Mouse (Mus musculus): ENCODE measurements around the gene Trp53rkb. TPM values are rescaled to one million over a fixed set of nuclear protein-coding genes. Genes with fewer than 3 reads are reported as not detected.

Gene Trp53rkb
- polyA plus RNA-seq, 2 experiments, result 7.7 to 10.8 TPM

DNA sequence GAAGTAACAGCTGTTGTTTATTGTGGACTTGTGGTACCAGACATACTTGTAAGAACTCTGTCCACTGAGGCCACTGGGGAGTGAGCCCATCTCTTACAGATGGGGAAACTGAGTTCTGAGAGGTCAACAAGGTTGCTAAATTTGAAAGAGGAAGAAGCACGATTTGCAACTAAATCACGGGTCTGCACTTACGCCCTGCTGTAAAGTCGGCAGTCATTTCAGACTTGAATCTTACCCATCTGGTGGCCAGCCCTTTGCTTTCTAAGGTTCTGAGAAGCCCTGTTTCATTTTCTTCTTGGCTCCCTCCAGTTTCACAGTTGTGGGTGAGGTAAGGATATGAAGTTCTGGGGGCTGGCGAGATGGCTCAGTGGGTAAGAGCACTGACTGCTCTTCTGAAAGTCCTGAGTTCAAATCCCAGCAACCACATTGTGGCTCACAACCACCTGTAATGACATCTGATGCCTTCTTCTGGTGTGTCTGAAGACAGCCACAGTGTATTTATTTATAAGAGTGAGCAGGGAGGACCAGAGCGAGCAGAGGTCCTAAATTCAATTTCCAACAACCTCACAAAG is 41.6 kb upstream of the Trp53rkb start:
- H3K4me2 ChIP-seq (replicated peaks; ENCODE audit: low read depth, low read length, severe bottlenecking), result no peak overlapping the region
- H3K4me3 ChIP-seq (replicated peaks; ENCODE audit: low read length), result no peak overlapping the region
- H3K9ac ChIP-seq (ENCODE audit: low read depth, low read length, severe bottlenecking), result no peak overlapping the region
- H3K4me1 ChIP-seq (ENCODE audit: control insufficient read depth, insufficient read depth, low read length), result no peaks in the 10 kb centered on the region
- no peaks in the 10 kb centered on the region for H3K27me3 ChIP-seq (ENCODE audit: control insufficient read depth, insufficient read depth, low read length)
- no peak for ATAC-seq (ENCODE audit: low FRiP score, low read depth)
- no peak for TF ChIP-seq POLR2A (IDR thresholded peaks at IDR 0.05; ENCODE audit: borderline replicate concordance, extremely low read depth, insufficient read depth, insufficient read length)
- no peaks in the 10 kb centered on the region for H3K36me3 ChIP-seq (ENCODE audit: control insufficient read depth, insufficient read depth, low read length)
- 73% methylated on average over 6 of the region's 6 CpGs for WGBS
- H3K27ac ChIP-seq (replicated peaks; ENCODE audit: low read depth, low read length), result no peak overlapping the region
- H3K9me3 ChIP-seq (ENCODE audit: control insufficient read depth, low read length), result no peaks in the 10 kb centered on the region
- DNase-seq (ENCODE audit: low spot score), result no peak

DNA sequence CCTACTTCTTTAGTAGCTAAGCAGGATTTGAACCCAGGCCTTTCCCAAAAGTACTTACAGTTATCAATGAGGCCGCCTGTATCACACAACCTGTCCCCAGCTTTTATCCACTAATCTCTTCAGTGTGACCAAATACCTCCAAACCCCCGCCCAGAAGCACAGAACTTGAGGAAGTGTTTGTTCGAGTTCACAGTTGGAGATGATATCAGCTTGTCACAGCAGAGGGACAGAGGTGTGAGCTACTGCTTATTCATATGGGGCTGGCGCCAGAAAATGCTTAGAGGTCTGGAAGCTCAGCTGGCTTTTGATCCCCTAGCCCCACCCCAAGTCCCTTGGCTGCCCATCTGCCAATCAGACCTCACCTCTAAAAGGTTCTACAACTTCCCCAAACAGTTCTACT is 38.1 kb upstream of the Trp53rkb start:
- ATAC-seq (ENCODE audit: low FRiP score, low read depth), result no peak
- Histone ChIP-seq H3K27ac (replicated peaks; ENCODE audit: low read depth, low read length) (no peak overlapping the region), H3K4me2 (replicated peaks; ENCODE audit: low read depth, low read length, severe bottlenecking) (no peak overlapping the region), H3K27me3 (ENCODE audit: control insufficient read depth, insufficient read depth, low read length) (no peaks in the 10 kb centered on the region), H3K9ac (ENCODE audit: low read depth, low read length, severe bottlenecking) (no peak overlapping the region), H3K4me1 (ENCODE audit: control insufficient read depth, insufficient read depth, low read length) (no peaks in the 10 kb centered on the region), H3K9me3 (ENCODE audit: control insufficient read depth, low read length) (no peaks in the 10 kb centered on the region), H3K36me3 (ENCODE audit: control insufficient read depth, insufficient read depth, low read length) (no peaks in the 10 kb centered on the region), H3K4me3 (replicated peaks; ENCODE audit: low read length) (no peak overlapping the region)
- 57% methylated on average over 4 of the region's 4 CpGs for WGBS
- no peak for TF ChIP-seq POLR2A (IDR thresholded peaks at IDR 0.05; ENCODE audit: borderline replicate concordance, extremely low read depth, insufficient read depth, insufficient read length)
- DNase-seq (ENCODE audit: low spot score), result no peak

DNA sequence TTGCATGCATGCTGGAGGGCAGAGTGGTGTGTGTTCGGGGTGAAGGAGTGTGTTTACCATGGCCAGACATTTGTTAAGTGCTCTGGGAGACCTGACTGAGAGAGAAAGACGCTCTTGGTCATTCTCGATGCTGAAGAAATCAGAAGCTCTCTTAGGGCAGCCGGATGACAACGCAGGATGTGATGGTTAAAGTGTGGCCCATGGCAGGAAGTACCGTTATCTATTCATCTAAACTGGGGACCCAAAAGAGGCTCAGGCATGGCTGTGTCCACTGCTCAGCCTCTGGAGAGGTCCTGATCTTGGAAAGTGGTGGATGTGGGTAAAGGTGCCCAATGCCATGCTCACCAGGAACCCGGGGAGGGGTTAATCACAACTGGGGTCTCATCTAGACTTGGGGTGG is 37.6 kb upstream of the Trp53rkb start:
- ATAC-seq (ENCODE audit: low FRiP score, low read depth) (no peak), DNase-seq (ENCODE audit: low spot score) (no peak)
- Histone ChIP-seq H3K9me3 (ENCODE audit: control insufficient read depth, low read length) (no peaks in the 10 kb centered on the region), H3K27ac (replicated peaks; ENCODE audit: low read depth, low read length) (no peak overlapping the region), H3K4me3 (replicated peaks; ENCODE audit: low read length) (no peak overlapping the region), H3K27me3 (ENCODE audit: control insufficient read depth, insufficient read depth, low read length) (no peaks in the 10 kb centered on the region), H3K4me2 (replicated peaks; ENCODE audit: low read depth, low read length, severe bottlenecking) (no peak overlapping the region), H3K9ac (ENCODE audit: low read depth, low read length, severe bottlenecking) (no peak overlapping the region), H3K36me3 (ENCODE audit: control insufficient read depth, insufficient read depth, low read length) (no peaks in the 10 kb centered on the region), H3K4me1 (ENCODE audit: control insufficient read depth, insufficient read depth, low read length) (no peaks in the 10 kb centered on the region)
- 87% methylated on average over 7 of the region's 7 CpGs for WGBS
- TF ChIP-seq POLR2A (IDR thresholded peaks at IDR 0.05; ENCODE audit: borderline replicate concordance, extremely low read depth, insufficient read depth, insufficient read length), result no peak

DNA sequence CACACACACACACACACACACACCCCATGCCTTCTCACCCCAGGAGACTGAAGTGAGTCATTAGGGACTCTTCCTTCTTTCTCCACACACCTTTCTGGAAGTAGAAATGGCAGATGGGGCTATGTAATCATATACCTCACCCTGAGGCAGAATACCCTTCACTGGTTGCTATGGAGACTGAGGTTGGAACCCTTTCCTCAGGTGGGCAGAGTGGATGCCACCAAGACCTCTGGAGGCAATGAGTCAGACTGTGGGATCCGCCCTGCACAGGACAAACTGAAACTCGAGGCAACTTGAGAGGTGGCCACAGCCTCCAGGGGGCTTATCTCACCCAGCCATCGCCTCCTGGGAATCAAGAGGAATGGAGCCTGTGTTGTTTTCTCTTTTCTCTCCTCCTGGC is 34.4 kb upstream of the Trp53rkb start:
- no peak overlapping the region for H3K9ac ChIP-seq (ENCODE audit: low read depth, low read length, severe bottlenecking)
- H3K9me3 ChIP-seq (ENCODE audit: control insufficient read depth, low read length), result no peaks in the 10 kb centered on the region
- 24% methylated on average over 3 of the region's 3 CpGs for WGBS
- H3K36me3 ChIP-seq (ENCODE audit: control insufficient read depth, insufficient read depth, low read length), result no peaks in the 10 kb centered on the region
- no peaks in the 10 kb centered on the region for H3K27me3 ChIP-seq (ENCODE audit: control insufficient read depth, insufficient read depth, low read length)
- TF ChIP-seq POLR2A (IDR thresholded peaks at IDR 0.05; ENCODE audit: borderline replicate concordance, extremely low read depth, insufficient read depth, insufficient read length), result no peak
- no peak overlapping the region for H3K4me3 ChIP-seq (replicated peaks; ENCODE audit: low read length)
- no peak for DNase-seq (ENCODE audit: low spot score)
- no peak overlapping the region for H3K4me2 ChIP-seq (replicated peaks; ENCODE audit: low read depth, low read length, severe bottlenecking)
- ATAC-seq (ENCODE audit: low FRiP score, low read depth), result no peak
- H3K4me1 ChIP-seq (ENCODE audit: control insufficient read depth, insufficient read depth, low read length), result no peaks in the 10 kb centered on the region
- H3K27ac ChIP-seq (replicated peaks; ENCODE audit: low read depth, low read length), result no peak overlapping the region

DNA sequence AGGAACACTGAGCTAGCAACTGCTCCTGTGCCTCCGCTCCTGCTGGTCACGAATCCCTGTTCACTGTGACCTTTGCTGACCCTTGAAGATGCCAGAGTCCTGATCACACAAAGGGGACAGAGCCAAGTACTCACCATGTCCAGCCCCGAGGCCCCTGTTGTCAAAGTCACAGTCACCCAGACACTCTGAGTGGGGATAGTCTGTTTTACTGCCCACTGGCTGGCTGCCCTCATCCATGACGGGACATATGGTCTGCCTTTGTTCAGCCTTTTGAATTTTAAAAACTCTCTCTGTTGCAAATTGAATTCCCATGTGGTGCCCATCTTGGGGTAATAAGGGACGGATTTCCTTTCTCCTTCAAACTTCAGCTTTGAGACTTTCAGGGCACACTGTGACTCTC is 28.3 kb upstream of the Trp53rkb start:
- TF ChIP-seq POLR2A (IDR thresholded peaks at IDR 0.05; ENCODE audit: borderline replicate concordance, extremely low read depth, insufficient read depth, insufficient read length), result no peak
- H3K4me3 ChIP-seq (replicated peaks; ENCODE audit: low read length), result no peak overlapping the region
- H3K27me3 ChIP-seq (ENCODE audit: control insufficient read depth, insufficient read depth, low read length), result no peaks in the 10 kb centered on the region
- no peaks in the 10 kb centered on the region for H3K4me1 ChIP-seq (ENCODE audit: control insufficient read depth, insufficient read depth, low read length)
- H3K27ac ChIP-seq (replicated peaks; ENCODE audit: low read depth, low read length), result 0 out of 2 replicates have a peak overlapping the region, but pooled peaks have one; percentile 41
- H3K4me2 ChIP-seq (replicated peaks; ENCODE audit: low read depth, low read length, severe bottlenecking), result no peak overlapping the region
- WGBS, result 27% methylated on average over 5 of the region's 5 CpGs
- ATAC-seq (ENCODE audit: low FRiP score, low read depth) (no peak), DNase-seq (ENCODE audit: low spot score) (no peak)
- no peak overlapping the region for H3K9ac ChIP-seq (ENCODE audit: low read depth, low read length, severe bottlenecking)
- H3K9me3 ChIP-seq (ENCODE audit: control insufficient read depth, low read length), result no peaks in the 10 kb centered on the region
- no peaks in the 10 kb centered on the region for H3K36me3 ChIP-seq (ENCODE audit: control insufficient read depth, insufficient read depth, low read length)

DNA sequence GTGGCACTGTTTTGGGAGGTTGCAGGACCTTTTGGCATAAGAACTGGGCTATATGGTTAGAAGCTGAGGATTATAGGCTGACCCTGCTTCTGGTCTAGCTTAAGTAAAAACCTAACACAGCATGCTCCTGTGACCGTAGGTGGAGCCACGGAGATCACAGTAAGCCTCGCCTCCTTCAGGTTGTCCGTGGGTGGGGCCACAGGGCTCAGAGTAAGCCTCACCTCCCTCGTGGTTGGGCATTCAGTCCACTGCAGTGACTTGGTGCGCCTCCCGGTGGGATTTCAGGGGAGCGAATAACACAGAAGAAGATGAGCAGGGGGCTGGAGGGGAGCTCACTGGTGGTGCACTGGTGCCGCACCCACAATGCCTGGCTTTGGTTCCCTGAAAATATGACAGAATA is 24.7 kb upstream of the Trp53rkb start:
- Histone ChIP-seq H3K27me3 (ENCODE audit: control insufficient read depth, insufficient read depth, low read length) (no peaks in the 10 kb centered on the region), H3K9me3 (ENCODE audit: control insufficient read depth, low read length) (no peaks in the 10 kb centered on the region), H3K4me2 (replicated peaks; ENCODE audit: low read depth, low read length, severe bottlenecking) (no peak overlapping the region), H3K9ac (ENCODE audit: low read depth, low read length, severe bottlenecking) (no peak overlapping the region), H3K27ac (replicated peaks; ENCODE audit: low read depth, low read length) (no peak overlapping the region), H3K4me1 (ENCODE audit: control insufficient read depth, insufficient read depth, low read length) (no peaks in the 10 kb centered on the region), H3K36me3 (ENCODE audit: control insufficient read depth, insufficient read depth, low read length) (no peaks in the 10 kb centered on the region), H3K4me3 (replicated peaks; ENCODE audit: low read length) (no peak overlapping the region)
- DNase-seq (ENCODE audit: low spot score), result no peak
- ATAC-seq (ENCODE audit: low FRiP score, low read depth), result no peak
- no peak for TF ChIP-seq POLR2A (IDR thresholded peaks at IDR 0.05; ENCODE audit: borderline replicate concordance, extremely low read depth, insufficient read depth, insufficient read length)
- WGBS, result 67% methylated on average over 9 of the region's 9 CpGs

All from limb, embryonic 14.5 days (tissue).